Mouse (Mus musculus) heart, embryonic 14.5 days (tissue): ENCODE measurements around the gene Fmod. TPM values are rescaled to one million over a fixed set of nuclear protein-coding genes. Genes with fewer than 3 reads are reported as not detected.

ENCODE experiments used
- ATAC-seq: fragments of 200-750 bp; cut with Nextera tagmentation; 2 replicates; pipeline ENCODE4 v1.8.0; 2017; ENCODE audit warnings: low read depth, moderate TSS enrichment; ENCODE audit not compliant: insufficient number of reproducible peaks, insufficient read depth, low FRiP score
- H3K27ac ChIP-seq, 2 experiments: fragments of 200-500 bp in 1 of 2; fragments of 300-500 bp in 1 of 2; sonication (generic) in 1 of 2; replicated peaks in 1 of 2; 2 replicates each; pipeline ENCODE4 v1.5.1; 2012 to 2014; ENCODE audit warnings: low read depth in 2 of 2, low read length in 2 of 2, control low read depth in 1 of 2, mild to moderate bottlenecking in 1 of 2, mixed read lengths in 1 of 2; ENCODE audit not compliant: control insufficient read depth in 1 of 2, insufficient read depth in 1 of 2
- H3K27me3 ChIP-seq: fragments of 300-500 bp; sonication (generic); 2 replicates; pipeline ENCODE4 v1.6.1; 2014; ENCODE audit warnings: mild to moderate bottlenecking, low read length, control low read depth; ENCODE audit not compliant: control insufficient read depth, insufficient read depth
- H3K36me3 ChIP-seq: fragments of 300-500 bp; sonication (generic); 2 replicates; pipeline ENCODE4 v1.6.1; 2014; ENCODE audit warnings: mild to moderate bottlenecking, control low read depth, low read length, mixed read lengths; ENCODE audit not compliant: control insufficient read depth, insufficient read depth
- H3K4me1 ChIP-seq, 2 experiments: fragments of 200-500 bp in 1 of 2; fragments of 300-500 bp in 1 of 2; sonication (generic) in 1 of 2; 2 replicates each; pipeline ENCODE4 v1.6.1; 2012 to 2014; ENCODE audit warnings: low read length in 2 of 2, control low read depth in 1 of 2, mixed read lengths in 1 of 2; ENCODE audit not compliant: control insufficient read depth in 2 of 2, insufficient read depth in 2 of 2
- H3K4me2 ChIP-seq: fragments of 300-500 bp; sonication (generic); 2 replicates; pipeline ENCODE4 v1.6.1; 2014; ENCODE audit warnings: mild to moderate bottlenecking, low read length
- H3K4me3 ChIP-seq, 2 experiments: fragments of 200-500 bp in 1 of 2; fragments of 300-500 bp in 1 of 2; sonication (generic) in 1 of 2; 2 replicates each; pipeline ENCODE4 v1.5.1; 2012 to 2014; ENCODE audit warnings: low read length in 2 of 2, mild to moderate bottlenecking in 2 of 2, control low read depth in 1 of 2, low read depth in 1 of 2, moderate library complexity in 1 of 2; ENCODE audit not compliant: control insufficient read depth in 1 of 2, insufficient read depth in 1 of 2
- H3K9ac ChIP-seq: fragments of 300-500 bp; sonication (generic); 2 replicates; pipeline ENCODE4 v1.6.1; 2014; ENCODE audit warnings: mild to moderate bottlenecking, low read length
- H3K9me3 ChIP-seq: fragments of 300-500 bp; sonication (generic); 2 replicates; pipeline ENCODE4 v1.6.1; 2016; ENCODE audit warnings: low read length, control low read depth; ENCODE audit not compliant: control insufficient read depth
- WGBS: fragments of 180-500 bp; shearing (Covaris S2); extraction: QIAGEN DNeasy Blood & Tissue Kit; methylation state at CpG from one replicate; pipeline ENCODE4 v1.1.7; 2014; 5-methylcytosine and 5-hydroxymethylcytosine counted together
- polyA plus RNA-seq: library from polyadenylated mRNA; unstranded; fragments of >200 nt; fragmentation: Nextera tagmentation; extraction: Ambion mirVana; gene quantifications from 2 replicates; pipeline ENCODE4 v1.2.1, GENCODE M21; 2014

Gene Fmod
- polyA plus RNA-seq, 1 experiment from 2014 or later: 18.0 TPM

DNA sequence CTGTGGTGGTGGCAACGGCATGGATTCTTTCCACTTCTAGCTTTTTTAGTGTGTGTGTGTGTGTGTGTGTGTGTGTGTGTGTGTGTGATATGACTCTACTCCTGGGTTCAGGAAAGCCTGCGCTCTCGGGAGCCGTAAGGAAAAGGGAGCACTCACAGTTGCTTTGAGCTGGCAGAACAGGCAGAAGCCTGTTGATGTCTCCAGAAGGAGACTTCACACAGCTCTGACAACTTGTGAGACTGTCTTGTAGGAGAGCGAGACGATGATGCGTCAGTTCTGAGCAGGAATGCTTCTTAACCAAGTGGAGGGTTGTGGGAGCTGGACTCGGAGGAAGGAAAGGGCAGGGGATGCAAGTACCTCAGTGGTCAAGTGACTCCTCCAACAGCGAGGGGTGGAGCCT lies 10.3 kb upstream of the Fmod start:
- H3K27ac ChIP-seq: no peak overlapping the region
- no peak for ATAC-seq

GRCm38 (mm10) chr1:134028161-134028846 lies 8.8 kb upstream of the Fmod start:
- Histone ChIP-seq H3K4me1 (no peaks in the 10 kb centered on the region; a peak in 1 of 4 replicates), H3K9me3 (no peaks in the 10 kb centered on the region), H3K9ac (no peak overlapping the region), H3K36me3 (no peaks in the 10 kb centered on the region), H3K27me3 (no peaks in the 10 kb centered on the region), H3K4me2 (no peak overlapping the region), H3K27ac (no peak overlapping the region), H3K4me3 (no peak overlapping the region)
- ATAC-seq: no peak
- WGBS: 72% methylated on average over 14 of the region's 14 CpGs

More for the DNA sequence above, 10.3 kb upstream of the Fmod start:
- Histone ChIP-seq H3K27me3 (no peaks in the 10 kb centered on the region), H3K4me1 (peaks cover 0 to 2% of the 10 kb centered on the region in 2 experiments; a peak in 1 of 4 replicates), H3K4me3 (no peak overlapping the region), H3K9me3 (no peaks in the 10 kb centered on the region), H3K36me3 (no peaks in the 10 kb centered on the region), H3K9ac (no peak overlapping the region), H3K4me2 (no peak overlapping the region)
- WGBS: 78% methylated on average over 9 of the region's 9 CpGs

DNA sequence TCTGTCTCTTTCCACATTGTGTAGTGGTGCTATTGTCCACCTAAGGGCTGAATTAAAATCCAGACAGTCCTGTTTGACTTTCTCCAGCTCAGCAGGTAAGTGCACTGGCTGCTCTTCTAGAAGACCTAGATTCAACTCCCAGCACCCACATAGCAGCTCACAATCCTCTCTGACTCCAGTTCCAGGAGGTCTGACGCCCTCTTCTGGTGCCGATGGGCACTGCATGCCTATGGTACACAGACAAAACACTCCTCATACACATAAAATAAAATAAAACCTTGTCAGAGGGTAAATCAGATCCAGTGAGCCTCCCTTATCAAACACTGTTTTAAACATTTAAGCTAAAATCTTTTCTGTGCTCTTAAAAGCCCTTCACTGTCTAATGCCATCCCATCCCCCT lies 562 bp upstream of the Fmod start:
- Histone ChIP-seq H3K4me3 (no peak overlapping the region), H3K9ac (no peak overlapping the region), H3K4me1 (peaks cover 9 to 12% of the 10 kb centered on the region in 2 experiments), H3K9me3 (no peaks in the 10 kb centered on the region), H3K27me3 (no peaks in the 10 kb centered on the region), H3K27ac (peak overlapping the region; percentile 34 to 52; a peak in 2 of 4 replicates), H3K36me3 (no peaks in the 10 kb centered on the region), H3K4me2 (peak overlapping the region; percentile 43)
- WGBS: 63% methylated on average over 2 of the region's 2 CpGs
- no peak for ATAC-seq

DNA sequence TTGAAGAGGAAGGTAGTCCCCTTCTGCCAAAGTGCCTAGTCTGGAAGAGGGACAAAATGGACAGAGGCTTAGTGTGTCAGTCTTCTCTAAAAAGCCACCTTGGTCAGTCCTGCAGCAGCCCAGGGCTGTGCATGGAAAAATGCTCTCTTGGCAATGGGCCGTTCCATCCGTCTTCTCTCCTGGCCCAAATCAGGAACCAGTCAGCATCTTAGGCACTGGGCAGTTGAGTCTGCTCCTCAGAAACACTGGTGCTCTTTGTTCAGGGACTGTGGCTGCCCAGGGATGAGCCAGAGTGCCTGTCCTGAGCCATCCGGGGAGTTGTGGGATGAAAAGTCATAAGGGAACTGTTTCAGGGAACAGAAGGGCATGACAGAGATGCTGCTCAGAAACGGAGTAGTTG lies 1.3 kb downstream of the Fmod start:
- no peak overlapping the region for H3K9ac ChIP-seq
- H3K4me2 ChIP-seq: no peak overlapping the region
- peaks cover 12% of the 10 kb centered on the region in 2 experiments for H3K4me1 ChIP-seq
- no peak for ATAC-seq
- H3K27ac ChIP-seq: 0 out of 4 replicates have a peak overlapping the region, but pooled peaks of 1 of the 2 experiments have one; percentile 34
- H3K36me3 ChIP-seq: no peaks in the 10 kb centered on the region
- H3K27me3 ChIP-seq: no peaks in the 10 kb centered on the region
- 78% methylated on average over 4 of the region's 4 CpGs for WGBS
- H3K4me3 ChIP-seq: no peak overlapping the region
- no peaks in the 10 kb centered on the region for H3K9me3 ChIP-seq

GRCm38 (mm10) chr1:134039361-134039760 lies 2.3 kb downstream of the Fmod start:
- ATAC-seq: no peak
- Histone ChIP-seq H3K27ac (no peak overlapping the region), H3K4me3 (no peak overlapping the region), H3K4me1 (peaks cover 12 to 15% of the 10 kb centered on the region in 2 experiments), H3K4me2 (no peak overlapping the region), H3K9ac (no peak overlapping the region), H3K36me3 (no peaks in the 10 kb centered on the region), H3K9me3 (no peaks in the 10 kb centered on the region), H3K27me3 (no peaks in the 10 kb centered on the region)
- WGBS: 82% methylated on average over 2 of the region's 2 CpGs

- Histone ChIP-seq H3K27ac (no peak overlapping the region), H3K36me3 (no peaks in the 10 kb centered on the region), H3K4me3 (no peak overlapping the region), H3K9me3 (no peaks in the 10 kb centered on the region), H3K4me1 (peaks cover 14 to 15% of the 10 kb centered on the region in 2 experiments), H3K27me3 (no peaks in the 10 kb centered on the region), H3K4me2 (no peak overlapping the region), H3K9ac (no peak overlapping the region)
- WGBS: 82% methylated on average over 2 of the region's 2 CpGs
- ATAC-seq: no peak
These were observed 4.8 kb downstream of the Fmod start for GRCm38 (mm10) chr1:134041900-134042299.

GRCm38 (mm10) chr1:134042341-134042740 lies 5.3 kb downstream of the Fmod start:
- H3K27ac ChIP-seq: no peak overlapping the region
- no peak overlapping the region for H3K4me2 ChIP-seq
- H3K9me3 ChIP-seq: no peaks in the 10 kb centered on the region
- 44% methylated on average over 1 of the region's 1 CpGs for WGBS
- ATAC-seq: no peak
- H3K4me1 ChIP-seq: peaks cover 10% of the 10 kb centered on the region in 2 experiments
- H3K4me3 ChIP-seq: no peak overlapping the region
- H3K36me3 ChIP-seq: no peaks in the 10 kb centered on the region
- no peaks in the 10 kb centered on the region for H3K27me3 ChIP-seq
- H3K9ac ChIP-seq: no peak overlapping the region

DNA sequence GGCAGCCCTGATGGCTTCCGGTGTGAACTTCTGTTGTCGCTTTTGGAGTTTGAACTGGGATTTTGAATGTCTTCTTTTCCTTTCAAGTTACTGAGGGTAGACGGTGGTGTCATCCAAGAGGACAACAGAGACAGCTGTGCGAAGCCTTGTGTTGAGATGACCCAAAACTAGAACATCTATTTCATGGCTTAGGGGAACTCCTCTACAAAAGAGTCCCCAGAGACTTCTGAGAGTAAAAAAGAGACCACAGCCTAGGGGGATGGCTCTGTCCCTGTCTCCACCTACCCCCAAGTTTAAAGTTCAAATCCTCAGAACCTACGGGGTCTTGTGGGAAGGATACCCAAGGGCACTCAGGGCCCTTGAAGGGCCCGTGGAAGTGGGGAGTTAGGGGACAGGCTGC lies 7.8 kb downstream of the Fmod start:
- WGBS: 83% methylated on average over 6 of the region's 6 CpGs
- Histone ChIP-seq H3K36me3 (no peaks in the 10 kb centered on the region), H3K4me2 (no peak overlapping the region), H3K9ac (no peak overlapping the region), H3K9me3 (no peaks in the 10 kb centered on the region), H3K27ac (no peak overlapping the region), H3K27me3 (no peaks in the 10 kb centered on the region), H3K4me3 (no peak overlapping the region), H3K4me1 (peaks cover 7 to 8% of the 10 kb centered on the region in 2 experiments; a peak in 3 of 4 replicates)
- ATAC-seq: no peak
